Mouse (Mus musculus) testis, adult 2 months (tissue): ENCODE data around the gene Oit1.

Experiments
- CTCF ChIP-seq: fragments of 200-500 bp; IDR thresholded peaks from 2 replicates; pipeline ENCODE4 v1.5.1; 2012; ENCODE audit warnings: low read depth, mild to moderate bottlenecking, inconsistent platforms, low read length, moderate library complexity; ENCODE audit not compliant: control insufficient read depth, insufficient read depth, insufficient replicate concordance
- POLR2A ChIP-seq: fragments of 200-500 bp; IDR thresholded peaks from 2 replicates; pipeline ENCODE4 v1.6.1; 2012; ENCODE audit warnings: low read depth, mild to moderate bottlenecking, inconsistent platforms, low read length, moderate library complexity; ENCODE audit not compliant: control insufficient read depth

DNA sequence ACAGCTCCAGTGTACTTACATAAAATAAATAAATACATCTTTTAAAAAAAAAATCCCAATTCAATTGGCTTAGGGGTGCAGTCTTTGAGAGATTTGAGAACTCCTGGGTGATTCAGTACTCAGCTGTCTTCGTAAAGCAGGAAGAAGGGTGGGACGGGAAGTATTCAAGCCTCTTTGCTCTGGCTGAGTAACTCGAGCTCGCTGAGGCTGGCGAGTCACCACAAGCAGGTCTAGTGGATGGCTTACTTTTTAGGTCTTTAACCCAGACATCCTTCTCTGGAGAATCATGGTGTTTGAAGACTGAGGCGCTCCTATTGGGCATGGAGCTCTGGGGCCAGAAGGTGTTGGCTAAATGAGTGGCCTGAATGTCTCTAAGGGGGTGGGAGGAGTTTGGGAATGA lies 71.7 kb downstream of the Oit1 start:
- TF ChIP-seq CTCF (no peak), POLR2A (no peak)
